Mouse (Mus musculus): ENCODE measurements around the gene Hoxc12.

The Hoxc12 gene

GRCm38 (mm10) chr15:102937036-102937666 is 594 bp downstream of the Hoxc12 start:
- no peak for DNase-seq (ENCODE audit: low spot score in 2 of 2)

GRCm38 (mm10) chr15:102939256-102940155 is 2.9 kb downstream of the Hoxc12 start:
- DNase-seq (ENCODE audit: low spot score in 2 of 2): no peak

DNA sequence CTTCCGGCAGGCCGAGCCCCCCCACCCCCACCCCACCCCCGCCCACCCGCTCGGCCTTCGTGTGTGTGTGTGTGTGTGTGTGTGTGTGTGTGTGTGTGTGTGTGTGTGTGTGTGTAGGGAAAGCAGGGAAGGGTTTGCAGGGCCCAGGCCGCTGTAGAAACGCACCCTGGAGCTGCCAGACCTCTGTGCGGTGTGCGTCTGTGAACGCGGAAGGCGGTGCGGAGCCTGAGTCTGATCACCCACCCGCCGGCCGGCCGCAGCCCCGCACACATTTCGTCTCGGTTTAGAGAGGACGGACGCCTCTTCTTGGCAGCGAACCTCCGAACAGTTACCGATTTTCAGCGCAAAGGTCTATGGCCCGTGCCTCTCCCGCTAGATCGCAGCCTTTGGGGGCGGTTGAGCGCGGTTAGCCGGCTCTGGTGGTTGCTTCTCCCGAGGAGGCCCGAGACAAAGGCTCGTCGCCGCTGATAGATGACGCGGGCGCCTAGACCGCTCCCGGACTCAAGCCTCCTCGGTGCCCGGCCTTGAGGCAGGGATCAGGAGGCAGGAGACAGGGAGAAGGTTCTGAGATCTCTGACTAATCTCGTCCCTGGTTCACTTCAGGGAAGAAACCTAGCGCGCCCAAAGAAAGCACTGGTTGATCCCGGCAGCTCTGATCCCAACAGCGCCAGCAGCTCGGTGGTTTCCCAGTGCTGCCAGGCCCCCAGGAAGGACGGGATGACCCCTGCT is 6.3 kb downstream of the Hoxc12 start:
- DNase-seq (ENCODE audit: low spot score in 2 of 2): no peak

DNA sequence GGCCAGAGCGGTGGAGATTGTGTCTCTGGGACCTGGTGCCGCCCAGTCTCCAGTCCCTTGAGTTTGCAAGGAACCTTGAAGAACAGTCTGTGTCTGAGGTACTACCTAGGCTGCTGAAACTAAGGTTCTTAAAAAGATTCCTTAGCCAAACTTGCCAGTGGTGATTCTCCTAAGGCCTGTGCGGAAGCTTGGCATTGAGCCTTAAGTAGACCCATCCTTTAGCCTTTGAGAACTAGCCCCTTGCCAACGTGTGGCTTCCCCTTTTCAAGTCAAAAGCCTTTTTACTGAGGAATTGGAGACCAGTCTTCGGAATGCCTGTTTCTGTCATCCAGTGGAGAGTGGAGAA is 6.9 kb downstream of the Hoxc12 start:
- DNase-seq (ENCODE audit: low spot score in 2 of 2): no peak

DNA sequence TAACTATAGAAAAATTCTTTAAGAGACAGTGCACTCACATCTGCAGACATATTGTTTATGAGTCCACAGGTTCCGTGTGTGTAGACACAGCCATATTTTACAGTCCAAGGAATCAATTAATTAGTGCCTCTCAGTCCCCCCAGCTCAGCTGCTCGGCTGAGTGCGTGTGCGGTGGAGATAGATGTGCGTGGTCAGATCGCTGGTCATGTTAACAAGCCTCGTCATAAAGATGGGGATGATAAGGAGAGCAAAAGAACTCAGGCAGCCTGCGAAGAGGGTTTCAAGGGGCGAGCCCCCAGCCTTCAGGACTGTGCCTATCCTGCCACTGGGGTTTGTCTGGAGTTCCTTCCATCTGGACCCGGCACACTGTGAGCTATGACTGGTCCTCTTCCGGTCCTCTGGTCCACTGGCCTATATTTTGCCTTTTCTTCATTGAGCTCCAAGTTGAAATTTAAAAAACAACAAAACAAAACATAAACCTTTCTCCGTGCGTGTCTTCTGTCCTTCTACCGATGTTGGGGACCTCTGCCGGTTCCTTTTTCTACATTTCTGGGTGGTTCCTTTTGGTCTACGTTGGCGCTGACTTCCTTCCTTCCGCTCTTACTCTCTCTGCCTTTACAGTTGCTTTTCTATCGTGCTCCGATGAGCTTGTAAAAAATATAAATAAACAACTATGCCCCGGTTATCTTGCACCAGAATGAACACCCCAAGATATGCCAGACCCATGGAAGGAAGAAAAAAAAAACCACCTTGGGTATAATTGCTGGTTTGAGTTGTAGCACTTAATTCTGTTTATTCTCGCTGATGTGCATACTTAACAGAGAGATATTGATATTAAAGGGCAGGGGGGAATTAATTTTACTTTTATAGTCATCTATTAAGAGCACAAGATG is 8.9 kb downstream of the Hoxc12 start:
- DNase-seq (ENCODE audit: low spot score in 2 of 2): no peak

GRCm38 (mm10) chr15:102947276-102947675 is 10.7 kb downstream of the Hoxc12 start:
- no peak for DNase-seq (ENCODE audit: low spot score in 2 of 2)

DNA sequence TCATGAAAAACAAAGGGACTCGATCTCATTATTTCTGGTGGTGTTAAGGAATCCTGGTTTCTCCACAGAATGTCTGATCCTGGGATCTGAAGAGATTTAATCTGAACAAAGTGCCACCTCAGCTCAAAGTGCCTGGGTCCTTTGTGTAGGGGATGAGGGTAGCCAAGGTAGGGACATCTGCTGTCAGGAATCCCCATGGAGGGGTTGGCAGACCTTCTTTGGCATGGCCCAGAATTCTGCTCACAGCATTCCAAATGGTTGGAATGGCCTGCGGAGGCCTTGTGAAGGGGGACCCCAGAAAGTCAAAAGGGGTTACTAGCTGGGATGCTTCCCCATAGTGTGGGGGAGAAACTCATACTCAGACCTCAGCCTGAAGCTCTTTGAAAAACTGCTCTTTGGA is 12.3 kb downstream of the Hoxc12 start:
- DNase-seq (ENCODE audit: low spot score in 2 of 2): no peak

DNA sequence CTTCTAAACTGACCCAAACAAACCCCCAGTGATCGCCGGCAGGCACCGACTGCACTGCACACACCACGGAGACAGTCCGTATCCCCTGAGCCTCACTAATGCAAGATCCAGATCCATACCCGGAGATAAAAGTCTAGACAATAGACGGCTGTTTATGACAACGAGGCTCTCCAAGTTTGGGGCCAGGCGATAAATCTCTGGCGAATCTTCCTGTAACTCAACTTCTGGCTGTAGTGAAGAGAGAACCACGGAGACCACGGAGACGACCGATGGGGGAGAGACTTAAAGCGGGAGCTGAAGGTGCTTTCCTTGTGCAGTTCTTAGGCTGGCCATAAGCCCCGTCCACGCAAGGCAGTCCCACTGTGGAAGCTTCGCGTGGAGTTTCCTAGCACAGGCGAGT is 13.1 kb downstream of the Hoxc12 start:
- DNase-seq (ENCODE audit: low spot score in 2 of 2): no peak

DNA sequence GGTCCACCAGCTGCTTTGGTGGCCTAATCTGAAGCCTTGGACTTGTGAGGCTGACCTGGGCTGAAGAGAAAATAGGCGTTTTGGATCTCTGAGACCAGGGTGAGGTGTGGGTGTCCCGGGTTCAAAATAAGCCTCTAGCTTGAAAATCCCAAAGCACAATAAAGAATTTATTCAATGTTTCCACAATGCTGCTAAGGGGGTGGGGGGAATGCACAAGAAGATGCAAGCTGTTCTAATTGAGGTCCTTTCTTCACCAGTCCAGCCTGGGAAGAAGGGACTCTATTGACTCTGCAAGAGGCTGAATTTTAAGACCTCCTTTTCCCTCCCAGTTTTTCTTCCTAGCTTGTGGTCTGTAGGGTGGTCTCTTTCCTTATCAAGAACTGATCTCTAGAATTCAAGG is 14.3 kb downstream of the Hoxc12 start:
- no peak for DNase-seq (ENCODE audit: low spot score in 2 of 2)

GRCm38 (mm10) chr15:102953561-102953960 is 17.0 kb downstream of the Hoxc12 start:
- no peak for DNase-seq (ENCODE audit: low spot score in 2 of 2)

- DNase-seq (ENCODE audit: low spot score in 2 of 2): no peak
These were observed 17.8 kb downstream of the Hoxc12 start, which contains the start of gene Hoxc11 for GRCm38 (mm10) chr15:102954192-102955006. TSS of gene Hoxc11 (plus strand) at chr15:102954427.

- no peak for DNase-seq (ENCODE audit: low spot score in 2 of 2)
These were observed 18.4 kb downstream of the Hoxc12 start for GRCm38 (mm10) chr15:102955007-102955382.

DNA sequence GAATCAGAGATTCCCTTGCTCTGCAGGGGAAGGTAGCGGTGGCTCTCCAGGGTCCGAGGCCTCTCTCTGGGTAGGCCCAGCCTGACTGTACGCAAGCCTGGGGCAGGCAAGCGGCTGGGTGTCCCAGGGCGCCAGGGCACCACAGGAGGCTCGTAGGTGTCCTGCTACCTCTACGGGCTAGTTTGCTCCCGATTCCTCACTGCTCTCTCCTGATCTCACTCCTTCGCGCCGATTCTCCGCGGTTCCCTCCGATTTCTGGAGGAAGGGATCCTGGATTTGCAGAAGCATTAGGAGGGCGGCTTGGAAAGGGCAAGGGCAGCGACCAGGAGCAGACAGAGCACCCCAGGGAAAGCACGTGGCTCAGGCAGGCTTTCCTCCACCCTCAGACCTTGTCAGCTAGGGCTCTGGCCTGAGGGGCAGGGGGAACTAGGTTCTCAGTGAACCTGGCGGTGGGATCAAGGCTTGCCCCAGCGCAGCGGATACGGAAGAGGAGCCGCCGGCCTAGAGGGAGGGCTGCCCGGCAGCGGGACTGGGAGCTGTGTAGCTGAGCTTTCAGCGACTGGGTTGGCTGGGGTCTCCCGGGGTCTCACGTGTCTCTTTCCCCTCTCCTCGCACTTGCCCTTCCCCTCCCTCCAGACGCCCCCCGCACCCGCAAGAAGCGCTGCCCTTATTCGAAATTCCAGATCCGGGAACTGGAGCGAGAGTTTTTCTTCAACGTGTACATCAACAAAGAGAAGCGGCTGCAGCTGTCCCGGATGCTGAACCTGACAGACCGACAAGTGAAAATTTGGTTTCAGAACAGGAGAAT is 19.5 kb downstream of the Hoxc12 start:
- DNase-seq (ENCODE audit: low spot score in 2 of 2): no peak

DNA sequence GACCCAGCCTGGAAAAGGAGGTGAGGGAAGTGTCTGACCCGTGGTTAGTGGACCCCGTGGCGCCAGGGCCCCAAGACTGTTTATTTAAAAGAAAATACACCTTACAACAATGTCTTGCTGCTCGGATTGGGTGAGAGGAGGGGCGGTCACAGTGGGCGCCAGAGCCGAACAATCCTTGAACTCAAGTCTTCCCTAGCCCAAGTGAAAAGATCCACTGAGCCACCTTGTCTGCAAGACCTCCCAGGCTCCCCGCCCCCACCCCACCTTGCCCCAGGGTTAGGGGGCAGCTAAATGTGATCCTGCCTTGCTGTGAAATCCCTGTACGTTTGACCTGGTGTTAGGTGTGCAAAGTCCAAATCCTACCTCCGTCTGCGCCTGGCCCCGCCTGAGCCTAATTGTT is 20.3 kb downstream of the Hoxc12 start:
- DNase-seq (ENCODE audit: low spot score in 2 of 2): no peak

- no peak for DNase-seq (ENCODE audit: low spot score in 2 of 2)
These were observed 23.2 kb downstream of the Hoxc12 start for GRCm38 (mm10) chr15:102959663-102960191.

- no peak for DNase-seq (ENCODE audit: low spot score in 2 of 2)
These were observed 25.2 kb downstream of the Hoxc12 start for GRCm38 (mm10) chr15:102961728-102962127.

- DNase-seq (ENCODE audit: low spot score in 2 of 2): no peak
These were observed 25.9 kb downstream of the Hoxc12 start for GRCm38 (mm10) chr15:102962492-102962891.

- DNase-seq (ENCODE audit: low spot score in 2 of 2): no peak
These were observed 26.7 kb downstream of the Hoxc12 start for GRCm38 (mm10) chr15:102963259-102963658.

Data from frontal cortex, postnatal 36 days (tissue).